Mouse (Mus musculus): ENCODE results near the gene Ifrd1.

DNA sequence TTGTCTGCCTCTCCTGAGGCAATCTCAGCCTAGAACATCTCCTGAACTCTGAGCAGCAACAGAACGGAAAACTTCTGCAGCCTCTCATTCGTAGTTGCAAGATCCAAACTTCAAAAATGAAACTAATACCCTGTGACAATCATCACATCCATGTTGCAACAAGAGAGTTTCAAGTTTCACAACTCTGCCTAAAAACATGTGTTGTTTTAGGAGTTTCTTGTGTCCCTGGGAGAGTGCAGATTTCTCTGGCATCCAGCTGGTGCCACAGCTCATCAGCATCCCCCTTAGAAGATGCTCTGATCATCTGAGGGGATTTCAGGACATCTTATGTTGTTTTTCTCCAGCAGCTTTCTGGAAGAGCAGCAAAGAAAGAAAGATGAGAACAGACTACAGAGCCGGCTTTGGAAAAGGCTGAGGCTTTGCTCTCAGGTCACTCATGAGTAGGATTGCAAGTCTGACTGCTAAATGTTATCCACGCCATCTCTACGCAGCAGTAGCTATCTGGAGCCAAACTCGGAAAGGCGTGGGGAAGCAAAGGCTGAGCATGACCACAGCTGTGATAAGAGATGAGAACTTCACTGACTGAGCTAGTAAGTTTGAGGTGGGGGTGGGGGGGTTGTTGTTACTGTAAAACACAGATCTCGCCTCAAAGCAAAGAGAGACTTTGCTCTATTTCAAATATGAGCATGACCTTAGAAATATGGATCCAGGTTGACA, 95.8 kb downstream of the Ifrd1 start:
- TF ChIP-seq POLR2A (IDR thresholded peaks at IDR 0.05; ENCODE audit: insufficient read depth, low read depth, low read length) (no peak), CTCF (IDR thresholded peaks at IDR 0.05; ENCODE audit: insufficient read depth, low read depth, low read length) (no peak)

All from olfactory bulb, adult 2 months (tissue).